Comparison of ENCODE assay signal across 15 mouse cellular contexts in genomic region chr17:86277999-86278526, GRCm38 (mm10).
DNase-seq lines count a peak whose midpoint lies in the region; ATAC-seq lines count a peak whose summit lies in the region.
"Had no signal": no experiment of that assay in that cellular context is flagged by ENCODE, and none has a peak within 500 bp of the region (broad histone marks: within the 10 kb centered on the region; RNA-seq: fewer than 3 reads in every experiment).

No protein-coding gene starts in this region.

- no peak overlapping the region for H3K9ac ChIP-seq in embryonic facial prominence, embryonic 13.5 days
- H3K9ac ChIP-seq in lung, embryonic 15.5 days, result no peak overlapping the region
- no peak overlapping the region for H3K9ac ChIP-seq in hindbrain, embryonic 13.5 days
- H3K9ac ChIP-seq in forebrain, embryonic 12.5 days, result no peak overlapping the region
- H3K9ac ChIP-seq: liver, postnatal 0 days; neural tube, embryonic 13.5 days had no signal

- no peaks in the 10 kb centered on the region for H3K27me3 ChIP-seq in embryonic facial prominence, embryonic 13.5 days
- no peaks in the 10 kb centered on the region for H3K27me3 ChIP-seq in lung, embryonic 15.5 days
- no peaks in the 10 kb centered on the region for H3K27me3 ChIP-seq in hindbrain, embryonic 10.5 days (ENCODE audit: insufficient read depth, poor library complexity, severe bottlenecking)
- H3K27me3 ChIP-seq in hindbrain, embryonic 13.5 days, result no peaks in the 10 kb centered on the region
- no peaks in the 10 kb centered on the region for H3K27me3 ChIP-seq in forebrain, embryonic 12.5 days
- H3K27me3 ChIP-seq: neural tube, embryonic 13.5 days had no signal

- H3K36me3 ChIP-seq in embryonic facial prominence, embryonic 13.5 days, result no peaks in the 10 kb centered on the region
- no peaks in the 10 kb centered on the region for H3K36me3 ChIP-seq in lung, embryonic 15.5 days
- H3K36me3 ChIP-seq in hindbrain, embryonic 10.5 days, result no peaks in the 10 kb centered on the region
- no peaks in the 10 kb centered on the region for H3K36me3 ChIP-seq in hindbrain, embryonic 13.5 days
- H3K36me3 ChIP-seq in forebrain, embryonic 12.5 days (replicated peaks), result no peaks in the 10 kb centered on the region
- H3K36me3 ChIP-seq: neural tube, embryonic 13.5 days had no signal

- peak overlapping the region; percentile 90 for H3K27ac ChIP-seq in embryonic facial prominence, embryonic 13.5 days
- H3K27ac ChIP-seq in lung, embryonic 15.5 days, result 0 out of 2 replicates have a peak overlapping the region, but pooled peaks have one; percentile 1
- H3K27ac ChIP-seq in hindbrain, embryonic 10.5 days, result no peak overlapping the region
- H3K27ac ChIP-seq in hindbrain, embryonic 13.5 days, result no peak overlapping the region
- no peak overlapping the region for H3K27ac ChIP-seq in forebrain, embryonic 12.5 days

- peaks cover 56% of the 10 kb centered on the region for H3K4me1 ChIP-seq in embryonic facial prominence, embryonic 13.5 days
- H3K4me1 ChIP-seq in lung, embryonic 15.5 days, result peaks cover 38% of the 10 kb centered on the region
- peaks cover 35% of the 10 kb centered on the region for H3K4me1 ChIP-seq in hindbrain, embryonic 10.5 days (replicated peaks)
- peaks cover 22% of the 10 kb centered on the region for H3K4me1 ChIP-seq in hindbrain, embryonic 13.5 days (replicated peaks)
- H3K4me1 ChIP-seq in forebrain, embryonic 12.5 days, result peaks cover 3% of the 10 kb centered on the region; the same call in 1 of the 2 replicates

- ATAC-seq in embryonic facial prominence, embryonic 13.5 days (ENCODE audit: insufficient number of reproducible peaks, insufficient read depth, low FRiP score, low TSS enrichment, low read depth), result no peak
- ATAC-seq in lung, embryonic 15.5 days (ENCODE audit: borderline replicate concordance, extremely low read depth, low FRiP score, low TSS enrichment), result no peak
- ATAC-seq in hindbrain, embryonic 13.5 days (ENCODE audit: low FRiP score), result no peak
- ATAC-seq in forebrain, embryonic 12.5 days (ENCODE audit: low FRiP score), result no peak
- ATAC-seq: liver, postnatal 0 days had no signal

- no peak overlapping the region for H3K4me2 ChIP-seq in embryonic facial prominence, embryonic 13.5 days
- H3K4me2 ChIP-seq in lung, embryonic 15.5 days, result no peak overlapping the region
- H3K4me2 ChIP-seq in hindbrain, embryonic 13.5 days, result no peak overlapping the region
- no peak overlapping the region for H3K4me2 ChIP-seq in forebrain, embryonic 12.5 days
- H3K4me2 ChIP-seq: neural tube, embryonic 13.5 days had no signal

- no peaks in the 10 kb centered on the region for H3K9me3 ChIP-seq in embryonic facial prominence, embryonic 13.5 days
- no peaks in the 10 kb centered on the region for H3K9me3 ChIP-seq in lung, embryonic 15.5 days
- H3K9me3 ChIP-seq in hindbrain, embryonic 10.5 days, result no peaks in the 10 kb centered on the region
- H3K9me3 ChIP-seq in hindbrain, embryonic 13.5 days, result no peaks in the 10 kb centered on the region
- H3K9me3 ChIP-seq in forebrain, embryonic 12.5 days, result no peaks in the 10 kb centered on the region
- H3K9me3 ChIP-seq: neural tube, embryonic 13.5 days had no signal

- peak; percentile 31 for DNase-seq in thymus, postnatal 0 days (ENCODE audit: low spot score)
- no peak for DNase-seq in thymus, postnatal 10 days (ENCODE audit: low spot score in 2 of 2)
- peak; percentile 44 for DNase-seq in naive thymus-derived CD4-positive, alpha-beta T cell, adult 2 months (ENCODE audit: low read depth)
- no peak for DNase-seq in hindbrain, embryonic 10.5 days (ENCODE audit: low spot score)
- DNase-seq: adrenal gland, postnatal 10 days; kidney, adult 8-10 months; liver, postnatal 0 days; midbrain, embryonic 14.5 days; retina, postnatal 1 day; thymus, adult 2 months had no signal

- WGBS in embryonic facial prominence, embryonic 13.5 days, result 81% methylated on average over 5 of the region's 5 CpGs
- WGBS in lung, embryonic 15.5 days, result 68% methylated on average over 5 of the region's 5 CpGs
- WGBS in hindbrain, embryonic 10.5 days, result 89% methylated on average over 5 of the region's 5 CpGs
- WGBS in hindbrain, embryonic 13.5 days, result 85% methylated on average over 5 of the region's 5 CpGs
- WGBS in forebrain, embryonic 12.5 days, result 92% methylated on average over 5 of the region's 5 CpGs

- H3K4me3 ChIP-seq in embryonic facial prominence, embryonic 13.5 days, result no peak overlapping the region
- H3K4me3 ChIP-seq in lung, embryonic 15.5 days, result no peak overlapping the region
- H3K4me3 ChIP-seq in hindbrain, embryonic 10.5 days, result no peak overlapping the region
- H3K4me3 ChIP-seq in hindbrain, embryonic 13.5 days, result no peak overlapping the region
- H3K4me3 ChIP-seq in forebrain, embryonic 12.5 days (replicated peaks), result no peak overlapping the region
- H3K4me3 ChIP-seq: neural tube, embryonic 13.5 days had no signal

Comparison
In these comparisons a context has a peak if more than half of its experiments do, and no peak if none do; other contexts are left out.
1. DNase-seq: peak in thymus, postnatal 0 days (single experiment) and naive thymus-derived CD4-positive, alpha-beta T cell, adult 2 months (single experiment); none in thymus, postnatal 10 days (0 of 2) and hindbrain, embryonic 10.5 days (single experiment).
2. H3K27ac ChIP-seq: peak in embryonic facial prominence, embryonic 13.5 days (single experiment) and lung, embryonic 15.5 days (single experiment); none in hindbrain, embryonic 10.5 days (single experiment), hindbrain, embryonic 13.5 days (single experiment) and forebrain, embryonic 12.5 days (single experiment).